Mouse (Mus musculus) CH12.LX (cell line): ENCODE measurements at regions not wholly inside any gene's neighbourhood (a gene's known extent, or its start where the extent isn't known, plus 50 kb on each side); places are given as distances from the start of the nearest gene placed in this dataset.

Experiments
- DNase-seq: peaks from one replicate; pipeline ENCODE4 v3.0.0-alpha.2; 2013; ENCODE audit errors: extremely low read depth
- H3K27ac ChIP-seq: 2 replicates; pipeline ENCODE4 v1.5.1; 2012; ENCODE audit warnings: low read depth, mild to moderate bottlenecking, control low read depth, moderate library complexity; ENCODE audit not compliant: insufficient read depth
- H3K27me3 ChIP-seq: replicated peaks from 2 replicates; pipeline ENCODE3; 2012; ENCODE audit warnings: inconsistent platforms
- H3K36me3 ChIP-seq, 2 experiments: replicated peaks in 1 of 2; 2 replicates each; pipeline versions ENCODE3 to v1.6.1; 2012; ENCODE audit warnings: inconsistent platforms in 1 of 2, low read length in 1 of 2, mild to moderate bottlenecking in 1 of 2, mixed read lengths in 1 of 2, moderate library complexity in 1 of 2; ENCODE audit not compliant: control insufficient read depth in 1 of 2, insufficient read depth in 1 of 2
- H3K4me1 ChIP-seq, 2 experiments: 2 replicates each; pipeline ENCODE4 v1.6.1; 2012; ENCODE audit warnings: inconsistent platforms in 1 of 2, moderate library complexity in 1 of 2; ENCODE audit not compliant: insufficient read depth in 2 of 2, control insufficient read depth in 1 of 2
- H3K4me2 ChIP-seq: 2 replicates; pipeline ENCODE4 v1.6.1; 2012; ENCODE audit warnings: low read depth, mild to moderate bottlenecking, control low read depth; ENCODE audit not compliant: poor library complexity, insufficient read depth, severe bottlenecking
- H3K4me3 ChIP-seq, 3 experiments: fragments of 150-350 bp in 1 of 3; sonication (generic) in 1 of 3; replicated peaks in 1 of 3; 2 replicates each; pipeline versions ENCODE3 to v1.5.1; 2011 to 2012; ENCODE audit warnings: low read depth in 2 of 3, low read length in 2 of 3, mild to moderate bottlenecking in 2 of 3, moderate library complexity in 2 of 3, control low read depth in 1 of 3, improper control_type of control experiment in 1 of 3, inconsistent platforms in 1 of 3, mixed read lengths in 1 of 3; ENCODE audit not compliant: poor library complexity in 1 of 3
- H3K79me2 ChIP-seq: replicated peaks from 2 replicates; pipeline ENCODE4 v1.6.1; 2012; ENCODE audit warnings: mild to moderate bottlenecking, moderate library complexity; ENCODE audit not compliant: control insufficient read depth, poor library complexity, insufficient read depth, severe bottlenecking; ENCODE audit errors: extremely low read depth
- H3K9ac ChIP-seq: 2 replicates; pipeline ENCODE4 v1.6.1; 2012; ENCODE audit warnings: low read depth, mild to moderate bottlenecking, control low read depth, moderate library complexity; ENCODE audit not compliant: insufficient read depth
- H3K9me3 ChIP-seq: replicated peaks from 2 replicates; pipeline ENCODE3; 2012; ENCODE audit warnings: low read length, inconsistent platforms, mixed read lengths
- CHD1 ChIP-seq: IDR thresholded peaks from 2 replicates; pipeline ENCODE4 v1.6.1; 2012; ENCODE audit warnings: low read depth, low read length, improper control_type of control experiment, inconsistent platforms
- CHD2 ChIP-seq: IDR thresholded peaks from 2 replicates; pipeline ENCODE4 v1.6.1; 2011; ENCODE audit warnings: low read length, improper control_type of control experiment
- CTCF ChIP-seq, 2 experiments: IDR thresholded peaks in 1 of 2; conservative IDR thresholded peaks in 1 of 2; 2 replicates each; pipeline ENCODE4 v1.5.1; 2011 to 2012; ENCODE audit warnings: low read depth in 2 of 2, low read length in 2 of 2, improper control_type of control experiment in 1 of 2, inconsistent platforms in 1 of 2, mild to moderate bottlenecking in 1 of 2, moderate library complexity in 1 of 2
- E2F4 ChIP-seq: IDR thresholded peaks from 2 replicates; pipeline ENCODE4 v1.6.1; 2011; ENCODE audit warnings: low read depth, low read length, improper control_type of control experiment; ENCODE audit not compliant: insufficient replicate concordance
- ELF1 ChIP-seq: IDR thresholded peaks from 2 replicates; pipeline ENCODE4 v1.6.1; 2014; ENCODE audit warnings: low read depth, mild to moderate bottlenecking, inconsistent platforms, low read length, improper control_type of control experiment
- EP300 ChIP-seq: IDR thresholded peaks from 2 replicates; pipeline ENCODE4 v1.6.1; 2011; ENCODE audit warnings: low read length, improper control_type of control experiment
- GABPA ChIP-seq: IDR thresholded peaks from 2 replicates; pipeline ENCODE4 v1.6.1; 2012; ENCODE audit warnings: low read depth, low read length, improper control_type of control experiment, inconsistent platforms; ENCODE audit not compliant: insufficient replicate concordance
- HCFC1 ChIP-seq: IDR thresholded peaks from 2 replicates; pipeline ENCODE4 v1.6.1; 2012; ENCODE audit warnings: low read depth, mild to moderate bottlenecking, inconsistent platforms, low read length, improper control_type of control experiment
- JUN ChIP-seq: IDR thresholded peaks from 2 replicates; pipeline ENCODE4 v1.6.1; 2011; ENCODE audit warnings: low read depth, mild to moderate bottlenecking, low read length, improper control_type of control experiment, moderate library complexity; ENCODE audit not compliant: insufficient read depth
- KAT2A ChIP-seq: IDR thresholded peaks from 2 replicates; pipeline ENCODE4 v1.6.1; 2012; ENCODE audit warnings: low read length, improper control_type of control experiment, inconsistent platforms; ENCODE audit not compliant: insufficient replicate concordance
- MAFK ChIP-seq: IDR thresholded peaks from 2 replicates; pipeline ENCODE4 v1.6.1; 2011; ENCODE audit warnings: low read length, improper control_type of control experiment; ENCODE audit not compliant: insufficient replicate concordance
- MAX ChIP-seq: IDR thresholded peaks from 2 replicates; pipeline ENCODE4 v1.6.1; 2011; ENCODE audit warnings: low read length, improper control_type of control experiment
- MYC ChIP-seq: IDR thresholded peaks from 2 replicates; pipeline ENCODE4 v1.6.1; 2011; ENCODE audit warnings: low read depth, mild to moderate bottlenecking, improper control_type of control experiment, low read length
- NRF1 ChIP-seq: IDR thresholded peaks from 2 replicates; pipeline ENCODE4 v1.6.1; 2014; ENCODE audit warnings: low read depth, mild to moderate bottlenecking, inconsistent platforms, low read length, improper control_type of control experiment, moderate library complexity
- PAX5 ChIP-seq: IDR thresholded peaks from 2 replicates; pipeline ENCODE4 v1.6.1; 2012; ENCODE audit warnings: low read length, inconsistent platforms, mixed read lengths
- POLR2A ChIP-seq: IDR thresholded peaks from 2 replicates; pipeline ENCODE4 v1.6.1; 2011; ENCODE audit warnings: low read depth, mild to moderate bottlenecking, improper control_type of control experiment, low read length
- RAD21 ChIP-seq: IDR thresholded peaks from 2 replicates; pipeline ENCODE4 v1.6.1; 2011; ENCODE audit warnings: low read depth, mild to moderate bottlenecking, low read length, improper control_type of control experiment, moderate library complexity
- RCOR1 ChIP-seq: conservative IDR thresholded peaks from 2 replicates; pipeline ENCODE4 v1.6.1; 2012; ENCODE audit warnings: low read depth, mild to moderate bottlenecking, inconsistent platforms, low read length, improper control_type of control experiment
- SIN3A ChIP-seq: IDR thresholded peaks from 2 replicates; pipeline ENCODE4 v1.6.1; 2012; ENCODE audit warnings: low read length, improper control_type of control experiment, inconsistent platforms
- SMC3 ChIP-seq: IDR thresholded peaks from 2 replicates; pipeline ENCODE4 v1.6.1; 2011; ENCODE audit warnings: low read depth, low read length, improper control_type of control experiment
- TCF12 ChIP-seq: IDR thresholded peaks from 2 replicates; pipeline ENCODE4 v1.6.1; 2014; ENCODE audit warnings: low read depth, mild to moderate bottlenecking, inconsistent platforms, low read length, improper control_type of control experiment
- UBTF ChIP-seq: IDR thresholded peaks from 2 replicates; pipeline ENCODE4 v1.6.1; 2012; ENCODE audit warnings: low read depth, mild to moderate bottlenecking, inconsistent platforms, low read length, improper control_type of control experiment, moderate library complexity
- USF1 ChIP-seq: IDR thresholded peaks from 2 replicates; pipeline ENCODE4 v1.6.1; 2014; ENCODE audit warnings: low read depth, mild to moderate bottlenecking, inconsistent platforms, low read length, improper control_type of control experiment
- USF2 ChIP-seq: conservative IDR thresholded peaks from 2 replicates; pipeline ENCODE4 v1.6.1; 2011; ENCODE audit warnings: low read depth, low read length, improper control_type of control experiment
- ZC3H11A ChIP-seq: IDR thresholded peaks from 2 replicates; pipeline ENCODE4 v1.6.1; 2012; ENCODE audit warnings: low read depth, mild to moderate bottlenecking, inconsistent platforms, low read length, improper control_type of control experiment
- ZNF384 ChIP-seq: IDR thresholded peaks from 2 replicates; pipeline ENCODE4 v1.6.1; 2012; ENCODE audit warnings: low read depth, low read length, improper control_type of control experiment, inconsistent platforms
- dilution Hi-C: fragments of 300-500 bp; cut with MboI; formaldehyde crosslinking; loops from 2 replicates; pipeline ENCODE4 v1.14.3; 2020; ENCODE audit warnings: low sequenced_read_pairs; ENCODE audit not compliant: extremely low pct_unique_long_range_greater_than_20kb, extremely low pct_ligation_motif_present
- in situ Hi-C: fragments of 300-500 bp; cut with MboI; formaldehyde crosslinking; loops from 3 replicates; pipeline ENCODE4 v1.14.3; 2019; ENCODE audit warnings: low sequenced_read_pairs, low pct_ligation_motif_present, low pct_unique_long_range_greater_than_20kb, mixed read lengths

DNA sequence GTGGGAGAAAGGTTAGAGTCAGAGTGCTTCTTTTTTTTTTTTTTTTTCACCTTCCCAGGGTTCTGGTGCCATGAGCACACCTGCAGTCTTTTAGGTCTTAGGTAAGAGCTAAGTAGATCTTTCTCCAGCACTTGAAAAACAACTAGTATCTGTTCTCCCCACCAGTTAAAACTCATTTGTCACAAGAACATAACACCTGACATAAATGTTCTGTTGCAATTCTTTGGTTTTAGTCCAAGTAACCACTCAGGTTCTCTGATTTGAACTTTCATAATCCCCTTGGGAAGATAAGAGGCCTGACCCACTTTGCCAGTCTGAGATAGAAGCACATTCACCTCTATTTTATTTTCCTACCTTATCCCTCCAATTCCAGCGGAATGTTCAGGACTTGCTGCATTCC, 225.5 kb upstream of the Zpld1 start:
- in situ Hi-C loops (loop anchor here (5.0 kb wide), 1 partner anchor 324 kb away; no protein-coding TSS in a partner anchor), dilution Hi-C loops (no loop called here)
- no peak for TF ChIP-seq TCF12
- TF ChIP-seq KAT2A, result no peak
- TF ChIP-seq USF2, result no peak
- no peak for TF ChIP-seq NRF1
- no peak for TF ChIP-seq JUN
- no peak for TF ChIP-seq GABPA
- no peak for TF ChIP-seq UBTF
- TF ChIP-seq CHD1, result no peak
- no peak for TF ChIP-seq SIN3A
- TF ChIP-seq EP300, result no peak
- no peak for TF ChIP-seq HCFC1
- no peak for TF ChIP-seq POLR2A
- no peak for TF ChIP-seq RAD21
- no peak for TF ChIP-seq SMC3
- TF ChIP-seq ZC3H11A, result no peak
- no peak for TF ChIP-seq MAFK
- no peak for TF ChIP-seq ELF1
- TF ChIP-seq RCOR1, result no peak
- no peak for TF ChIP-seq USF1
- no peak for TF ChIP-seq PAX5
- no peak for DNase-seq
- no peak overlapping the region for H3K4me2 ChIP-seq
- no peaks in the 10 kb centered on the region for H3K36me3 ChIP-seq
- no peak overlapping the region for H3K27ac ChIP-seq
- H3K4me3 ChIP-seq, result no peak overlapping the region
- peaks cover 9 to 12% of the 10 kb centered on the region in 2 experiments for H3K4me1 ChIP-seq
- H3K79me2 ChIP-seq, result no peaks in the 10 kb centered on the region
- H3K9ac ChIP-seq, result no peak overlapping the region
- H3K27me3 ChIP-seq, result no peaks in the 10 kb centered on the region
- no peaks in the 10 kb centered on the region for H3K9me3 ChIP-seq

DNA sequence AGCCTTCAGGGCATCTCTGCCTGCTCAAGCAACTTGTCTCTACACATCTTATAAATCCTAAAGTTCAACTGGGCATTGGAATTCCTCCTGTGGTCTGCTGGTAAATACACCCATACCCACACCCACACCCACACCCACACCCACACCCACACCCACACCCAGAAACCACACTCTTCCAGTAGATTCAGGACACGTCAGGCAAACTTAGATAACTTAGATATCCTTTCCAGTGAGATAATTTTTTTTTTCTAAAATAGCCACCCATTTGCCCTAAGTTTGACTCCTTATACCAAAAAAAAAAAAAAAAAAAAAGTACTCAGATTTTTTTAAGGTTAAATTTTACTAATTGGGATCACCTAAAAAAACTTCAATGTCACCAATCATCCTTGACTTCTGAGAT, 224.5 kb upstream of the Zpld1 start:
- DNase-seq, result no peak
- Histone ChIP-seq H3K27me3 (no peaks in the 10 kb centered on the region), H3K79me2 (no peaks in the 10 kb centered on the region), H3K4me3 (no peak overlapping the region), H3K4me2 (no peak overlapping the region), H3K9me3 (no peaks in the 10 kb centered on the region), H3K36me3 (no peaks in the 10 kb centered on the region), H3K27ac (no peak overlapping the region), H3K4me1 (peaks cover 9 to 12% of the 10 kb centered on the region in 2 experiments), H3K9ac (no peak overlapping the region)
- dilution Hi-C loops (no loop called here), in situ Hi-C loops (loop anchor here (5.0 kb wide), 1 partner anchor 325 kb away; no protein-coding TSS in a partner anchor)
- TF ChIP-seq RAD21 (no peak), MAX (no peak), CTCF (conservative IDR thresholded peaks at IDR 0.05 in 1 of 2, IDR thresholded peaks at IDR 0.05 in 1 of 2; ENCODE audit: low read depth in 2 of 2, low read length in 2 of 2) (no peak), USF1 (no peak), MAFK (no peak), CHD2 (no peak), TCF12 (no peak), EP300 (no peak), KAT2A (no peak), CHD1 (no peak), ZNF384 (no peak; the same call in 1 of the 2 replicates), RCOR1 (no peak), UBTF (no peak), MYC (no peak), E2F4 (no peak), SIN3A (no peak)
